Mouse (Mus musculus): Measurements from ENCODE around the gene Mrps14. TPM values are rescaled to one million over a fixed set of nuclear protein-coding genes. Genes with fewer than 3 reads are reported as not detected.

Gene Mrps14
- polyA plus RNA-seq, 2 experiments: 34.6 to 211 TPM

DNA sequence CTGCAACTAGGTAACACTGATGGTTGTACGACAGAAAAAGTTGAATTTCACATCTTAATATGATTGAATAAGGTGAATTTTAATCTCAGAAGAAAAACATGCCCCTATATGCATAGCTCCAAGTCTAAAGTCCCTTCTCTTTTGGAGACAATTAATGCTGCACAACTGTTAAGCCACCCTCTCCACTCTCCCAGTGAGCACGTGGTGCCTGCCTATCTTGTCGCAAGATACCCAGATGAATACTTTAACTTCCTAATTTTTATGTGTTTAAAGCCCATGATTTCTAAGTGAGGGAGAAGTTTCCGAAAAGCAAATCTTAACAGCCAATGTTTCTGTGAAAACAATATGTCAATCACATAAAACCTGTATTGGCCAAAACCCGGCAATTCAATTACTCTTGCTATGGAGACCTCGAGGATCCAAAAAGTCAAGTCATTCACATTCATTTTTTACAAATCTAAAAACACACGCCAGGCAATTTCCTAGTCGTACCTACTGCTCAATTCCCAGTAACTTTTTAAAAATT lies 16.6 kb downstream of the Mrps14 start:
- no peak for TF ChIP-seq CTCF (IDR thresholded peaks at IDR 0.05; ENCODE audit: low read depth)
- DNase-seq (ENCODE audit: low read depth in 3 of 3, low spot score in 3 of 3) (peak in 1 of 3 experiments; percentile 13), ATAC-seq (ENCODE audit: insufficient read depth) (no peak)
- peak overlapping the region; percentile 70 to 91 for H3K4me3 ChIP-seq (ENCODE audit: insufficient read depth in 1 of 2, low read depth in 2 of 2, low read length in 2 of 2)
- no peaks in the 10 kb centered on the region for H3K9me3 ChIP-seq (ENCODE audit: control insufficient read depth, low read length)
- peaks cover 9 to 16% of the 10 kb centered on the region in 2 experiments for H3K4me1 ChIP-seq (replicated peaks; ENCODE audit: control insufficient read depth in 2 of 2, insufficient read depth in 2 of 2, low read length in 1 of 2)
- H3K27me3 ChIP-seq (ENCODE audit: control insufficient read depth, insufficient read depth, low read length): no peaks in the 10 kb centered on the region
- H3K27ac ChIP-seq: peak overlapping the region; percentile 93
- H3K4me2 ChIP-seq (ENCODE audit: low read depth): peak overlapping the region; percentile 81
- peaks cover 12% of the 10 kb centered on the region for H3K36me3 ChIP-seq (replicated peaks; ENCODE audit: control insufficient read depth, insufficient read depth, low read depth)
- H3K9ac ChIP-seq (replicated peaks): peak overlapping the region; percentile 78
- 0% methylated on average over 8 of the region's 8 CpGs for WGBS (ENCODE audit: insufficient replicate concordance)

DNA sequence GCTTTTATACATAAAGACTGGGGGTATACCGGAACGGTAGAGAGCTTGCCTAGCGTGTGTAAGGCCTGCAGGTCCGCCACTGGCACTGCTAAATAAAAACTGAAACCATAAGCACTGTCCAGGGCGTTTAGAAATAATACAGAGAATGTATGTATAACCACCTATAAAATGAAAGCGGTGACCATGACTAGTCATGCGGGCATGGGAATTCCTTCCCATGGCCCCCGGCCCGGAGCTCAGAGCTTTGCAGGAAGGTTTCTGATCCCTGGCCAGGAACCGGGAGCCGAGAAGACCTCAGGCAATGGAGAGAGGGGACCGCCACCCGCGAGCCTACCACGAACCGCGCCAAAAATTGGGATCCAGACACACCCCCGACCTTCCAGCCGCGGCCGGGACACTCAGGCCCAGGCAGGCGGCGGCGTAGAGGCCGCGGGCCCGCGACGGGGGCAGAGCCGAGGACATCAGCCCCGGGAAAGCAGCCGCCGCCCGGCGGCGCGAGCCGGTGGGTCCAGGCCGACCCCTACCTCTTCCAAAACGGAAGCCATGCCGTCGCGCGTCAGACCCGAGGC lies 17.2 kb downstream of the Mrps14 start:
- Histone ChIP-seq H3K4me1 (replicated peaks; ENCODE audit: control insufficient read depth in 2 of 2, insufficient read depth in 2 of 2, low read length in 1 of 2) (peaks cover 9 to 16% of the 10 kb centered on the region in 2 experiments), H3K4me3 (ENCODE audit: insufficient read depth in 1 of 2, low read depth in 2 of 2, low read length in 2 of 2) (peak overlapping the region; percentile 70 to 91), H3K27me3 (ENCODE audit: control insufficient read depth, insufficient read depth, low read length) (no peaks in the 10 kb centered on the region), H3K36me3 (replicated peaks; ENCODE audit: control insufficient read depth, insufficient read depth, low read depth) (peaks cover 8% of the 10 kb centered on the region), H3K27ac (peak overlapping the region; percentile 93), H3K4me2 (ENCODE audit: low read depth) (peak overlapping the region; percentile 81), H3K9ac (replicated peaks) (peak overlapping the region; percentile 78), H3K9me3 (ENCODE audit: control insufficient read depth, low read length) (no peaks in the 10 kb centered on the region)
- TF ChIP-seq EP300 (IDR thresholded peaks at IDR 0.05; ENCODE audit: low read depth) (no peak), CTCF (IDR thresholded peaks at IDR 0.05; ENCODE audit: low read depth) (no peak)
- DNase-seq (ENCODE audit: low read depth in 3 of 3, low spot score in 3 of 3) (peak in 1 of 3 experiments; percentile 33), ATAC-seq (ENCODE audit: insufficient read depth) (peak; percentile 66)
- under 1% methylated on average over 45 of the region's 45 CpGs for WGBS (ENCODE audit: insufficient replicate concordance)

DNA sequence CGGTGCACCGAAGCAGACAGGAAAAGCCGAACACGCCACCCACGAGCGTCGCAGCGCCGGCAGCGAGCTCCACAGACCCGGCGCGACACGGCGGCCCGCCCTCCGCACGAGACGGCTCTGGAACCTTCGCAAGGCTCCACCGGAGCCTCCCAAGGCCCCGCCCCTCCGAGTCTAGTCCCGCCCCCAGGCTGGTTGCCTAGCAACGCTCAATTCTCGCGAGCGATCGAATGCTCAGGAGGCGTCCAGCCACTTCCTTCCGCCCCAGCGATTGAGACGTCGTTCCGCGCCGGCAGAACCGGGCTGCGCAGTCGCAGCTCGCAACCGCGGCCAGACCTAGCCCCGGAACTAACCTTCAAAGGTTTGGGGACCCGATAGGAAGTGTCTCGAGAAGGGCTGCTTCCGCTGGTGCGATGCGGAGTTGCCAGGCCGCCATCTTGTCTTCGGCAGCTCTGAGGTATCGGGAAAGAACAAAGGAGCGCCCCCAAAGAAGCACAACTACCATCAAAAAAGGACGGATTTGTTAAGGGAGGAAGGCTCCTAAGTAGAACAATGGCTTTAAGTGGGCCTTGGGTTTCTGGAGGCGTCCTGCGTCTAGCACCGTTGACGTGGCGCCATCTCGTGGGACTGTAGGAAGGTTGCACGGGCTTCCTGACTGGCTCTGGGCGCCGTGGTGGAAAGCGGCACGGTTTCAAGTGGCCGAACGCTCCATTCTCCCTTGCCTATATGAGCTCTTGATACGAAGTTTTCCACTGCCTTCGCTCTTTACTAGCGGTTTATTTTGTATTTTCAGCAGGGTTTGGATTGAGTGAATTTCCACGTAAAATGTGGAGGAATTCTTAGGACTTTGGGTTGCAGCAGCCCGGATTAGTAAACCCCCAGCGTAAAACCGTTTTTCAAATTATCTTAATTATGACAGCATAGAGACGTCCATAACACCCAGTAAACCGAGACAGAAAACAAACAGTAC lies 18.0 kb downstream of the Mrps14 start, which contains the start of gene Cacybp:
Gene Cacybp (minus strand): TSS at position 173 of the 967 bp plus-strand sequence.
- peak within 1 kb of the TSS; percentile 83 for H3K4me2 ChIP-seq (ENCODE audit: low read depth)
- H3K9ac ChIP-seq (replicated peaks): peak within 1 kb of the TSS; percentile 94
- DNase-seq (ENCODE audit: low read depth in 3 of 3, low spot score in 3 of 3) (peak; percentile 97 to 98 (median 97)), ATAC-seq (ENCODE audit: insufficient read depth) (peak; percentile 95)
- peak within 1 kb of the TSS; percentile 70 to 91 for H3K4me3 ChIP-seq (ENCODE audit: insufficient read depth in 1 of 2, low read depth in 2 of 2, low read length in 2 of 2)
- H3K27me3 ChIP-seq (ENCODE audit: control insufficient read depth, insufficient read depth, low read length): no peaks in the 10 kb centered on the region
- H3K27ac ChIP-seq: peak within 1 kb of the TSS; percentile 93
- peaks cover 9 to 16% of the 10 kb centered on the region in 2 experiments for H3K4me1 ChIP-seq (replicated peaks; ENCODE audit: control insufficient read depth in 2 of 2, insufficient read depth in 2 of 2, low read length in 1 of 2)
- under 1% methylated on average over 76 of the region's 76 CpGs for WGBS (ENCODE audit: insufficient replicate concordance)
- H3K9me3 ChIP-seq (ENCODE audit: control insufficient read depth, low read length): no peaks in the 10 kb centered on the region
- H3K36me3 ChIP-seq (replicated peaks; ENCODE audit: control insufficient read depth, insufficient read depth, low read depth): no peaks in the 10 kb centered on the region
- TF ChIP-seq EP300 (IDR thresholded peaks at IDR 0.05; ENCODE audit: low read depth) (peak; percentile 73), CTCF (IDR thresholded peaks at IDR 0.05; ENCODE audit: low read depth) (peak; percentile 96)

DNA sequence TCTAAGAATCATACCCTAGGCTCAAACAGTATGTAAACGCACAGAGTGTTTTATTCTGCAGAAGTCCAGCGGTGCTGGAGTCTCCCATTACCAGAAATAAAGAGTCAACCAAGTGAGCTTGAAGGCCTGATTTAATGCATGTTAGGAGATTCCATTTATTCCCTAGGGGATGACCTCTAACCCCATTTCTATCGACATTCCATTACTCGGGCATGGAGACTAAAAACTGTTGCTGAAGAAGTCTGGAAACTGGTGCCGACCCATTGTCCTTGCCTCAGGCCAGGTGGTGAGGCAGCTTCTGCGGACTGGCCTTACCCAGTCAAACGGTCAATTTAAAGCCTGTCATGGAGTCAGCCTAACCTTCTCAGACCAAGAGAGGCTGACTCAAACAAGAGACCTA lies 19.2 kb downstream of the Mrps14 start:
- peak overlapping the region in 1 of 2 experiments; percentile 70; a peak in 2 of 4 replicates for H3K4me3 ChIP-seq (ENCODE audit: insufficient read depth in 1 of 2, low read depth in 2 of 2, low read length in 2 of 2)
- WGBS (ENCODE audit: insufficient replicate concordance): 85% methylated on average over 7 of the region's 7 CpGs
- no peak for ATAC-seq (ENCODE audit: insufficient read depth)
- TF ChIP-seq EP300 (IDR thresholded peaks at IDR 0.05; ENCODE audit: low read depth) (no peak), CTCF (IDR thresholded peaks at IDR 0.05; ENCODE audit: low read depth) (no peak)
- no peak overlapping the region; the same call in 1 of the 2 replicates for H3K9ac ChIP-seq (replicated peaks)
- peak overlapping the region; percentile 83 for H3K4me2 ChIP-seq (ENCODE audit: low read depth)
- no peaks in the 10 kb centered on the region for H3K27me3 ChIP-seq (ENCODE audit: control insufficient read depth, insufficient read depth, low read length)
- no peaks in the 10 kb centered on the region for H3K36me3 ChIP-seq (replicated peaks; ENCODE audit: control insufficient read depth, insufficient read depth, low read depth)
- no peak overlapping the region for H3K27ac ChIP-seq
- DNase-seq (ENCODE audit: low read depth in 3 of 3, low spot score in 3 of 3): no peak
- no peaks in the 10 kb centered on the region for H3K9me3 ChIP-seq (ENCODE audit: control insufficient read depth, low read length)
- H3K4me1 ChIP-seq (replicated peaks; ENCODE audit: control insufficient read depth in 2 of 2, insufficient read depth in 2 of 2, low read length in 1 of 2): peaks cover 9 to 16% of the 10 kb centered on the region in 2 experiments
